In the genomic region with DNA sequence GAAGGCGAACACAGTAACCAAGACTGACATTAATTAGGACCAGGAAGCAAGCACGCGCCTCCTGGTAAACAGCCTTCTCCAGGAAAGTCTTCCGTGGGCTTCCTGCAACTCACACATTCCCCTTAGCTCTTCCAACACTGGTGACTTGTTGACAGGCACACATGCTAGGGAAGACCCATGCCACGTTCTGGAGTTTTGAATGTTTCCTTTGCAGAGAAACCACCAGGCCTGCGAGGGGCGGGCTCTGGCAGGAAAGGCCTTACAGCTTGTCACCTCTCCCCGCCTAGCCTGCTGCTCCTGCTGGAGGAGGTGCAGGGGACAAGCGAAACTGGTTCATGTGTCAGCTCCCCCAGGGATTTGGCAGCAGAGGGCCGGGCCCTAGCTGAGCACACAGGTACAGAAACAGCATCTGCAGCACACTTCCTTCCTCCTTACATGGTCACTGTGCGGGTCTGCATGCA, we compare ENCODE assay signal across 7 mouse cellular contexts. TPM values are rescaled to one million over a fixed set of nuclear protein-coding genes. Genes with fewer than 3 reads are reported as not detected.
DNase-seq lines count a peak whose midpoint lies in the region; ATAC-seq and TF ChIP-seq lines count a peak whose summit lies in the region.

No protein-coding gene starts in this region.

- H3K36me3 ChIP-seq in hindbrain, postnatal 0 days (ENCODE audit: insufficient read depth, low read length): no peaks in the 10 kb centered on the region
- no peaks in the 10 kb centered on the region for H3K36me3 ChIP-seq in liver, embryonic 12.5 days
- no peaks in the 10 kb centered on the region for H3K36me3 ChIP-seq in neural tube, embryonic 12.5 days

- H3K9me3 ChIP-seq in hindbrain, postnatal 0 days (ENCODE audit: low read length): no peaks in the 10 kb centered on the region
- H3K9me3 ChIP-seq in liver, embryonic 12.5 days (replicated peaks): no peaks in the 10 kb centered on the region
- H3K9me3 ChIP-seq in neural tube, embryonic 12.5 days: no peaks in the 10 kb centered on the region

- WGBS in hindbrain, postnatal 0 days: 25% methylated on average over 11 of the region's 11 CpGs
- 23% methylated on average over 11 of the region's 11 CpGs for WGBS in liver, embryonic 12.5 days (ENCODE audit: insufficient replicate concordance)
- WGBS in neural tube, embryonic 12.5 days: 19% methylated on average over 11 of the region's 11 CpGs

- TF ChIP-seq CTCF in hindbrain, postnatal 0 days (IDR thresholded peaks at IDR 0.05; ENCODE audit: low read depth): peak; percentile 16

- no peak overlapping the region for H3K4me3 ChIP-seq in hindbrain, postnatal 0 days (ENCODE audit: low read length)
- no peak overlapping the region for H3K4me3 ChIP-seq in liver, embryonic 12.5 days
- no peak overlapping the region for H3K4me3 ChIP-seq in neural tube, embryonic 12.5 days

- H3K9ac ChIP-seq in hindbrain, postnatal 0 days (replicated peaks; ENCODE audit: low read length): no peak overlapping the region
- H3K9ac ChIP-seq in liver, embryonic 12.5 days: peak overlapping the region; percentile 32; the same call in 1 of the 2 replicates
- no peak overlapping the region; the same call in 1 of the 2 replicates for H3K9ac ChIP-seq in neural tube, embryonic 12.5 days

- peak; percentile 47; the same call in 1 of the 2 replicates for ATAC-seq in hindbrain, postnatal 0 days
- no peak for ATAC-seq in liver, embryonic 12.5 days
- 0 out of 2 replicates have a peak, but pooled peaks have one; percentile 25 for ATAC-seq in neural tube, embryonic 12.5 days (ENCODE audit: low FRiP score, low read depth)

- H3K27me3 ChIP-seq in hindbrain, postnatal 0 days (ENCODE audit: insufficient read depth, low read length): no peaks in the 10 kb centered on the region
- peaks cover 8% of the 10 kb centered on the region; the same call in 1 of the 2 replicates for H3K27me3 ChIP-seq in liver, embryonic 12.5 days (replicated peaks)
- H3K27me3 ChIP-seq in neural tube, embryonic 12.5 days (replicated peaks): no peaks in the 10 kb centered on the region

- H3K4me2 ChIP-seq in hindbrain, postnatal 0 days (ENCODE audit: low read depth, low read length): peak overlapping the region; percentile 30
- H3K4me2 ChIP-seq in liver, embryonic 12.5 days: peak overlapping the region; percentile 41
- peak overlapping the region; percentile 41 for H3K4me2 ChIP-seq in neural tube, embryonic 12.5 days (replicated peaks)

- peak; percentile 82 for DNase-seq in adrenal gland, postnatal 14 days
- DNase-seq in cerebellum, postnatal 36 days: peak; percentile 75
- peak; percentile 39 to 41 for DNase-seq in gastrocnemius, postnatal 4 days (ENCODE audit: low spot score in 2 of 2)
- peak; percentile 35 for DNase-seq in hindbrain, postnatal 0 days (ENCODE audit: low spot score)
- DNase-seq in urinary bladder, adult 2 months (ENCODE audit: low spot score): peak; percentile 63

- peak overlapping the region; percentile 45; the same call in 1 of the 2 replicates for H3K27ac ChIP-seq in hindbrain, postnatal 0 days
- no peak overlapping the region for H3K27ac ChIP-seq in liver, embryonic 12.5 days
- no peak overlapping the region for H3K27ac ChIP-seq in neural tube, embryonic 12.5 days

- H3K4me1 ChIP-seq in hindbrain, postnatal 0 days (ENCODE audit: insufficient read depth, low read length): no peaks in the 10 kb centered on the region
- peaks cover 4% of the 10 kb centered on the region; the same call in 1 of the 2 replicates for H3K4me1 ChIP-seq in liver, embryonic 12.5 days
- H3K4me1 ChIP-seq in neural tube, embryonic 12.5 days: peaks cover 19% of the 10 kb centered on the region

RNA-seq across cellular contexts. Expression of gene Arid1b, which starts 48.2 kb away (rescaled TPM):
- total RNA-seq in adrenal gland, postnatal 14 days (2021): 70.0 and 75.6 TPM in 2 replicates
- total RNA-seq in gastrocnemius, postnatal 4 days (2021): 10 to 100 TPM; 52.9 to 53.0 TPM
- total RNA-seq in hindbrain, postnatal 0 days (2014; rRNA removed): 62.5 and 64.6 TPM in 2 replicates
- polyA plus RNA-seq in hindbrain, postnatal 0 days (2015; fragmentation: Nextera tagmentation; extraction: Ambion mirVana): 10.5 and 10.9 TPM in 2 replicates
- polyA plus RNA-seq in liver, embryonic 12.5 days (2016; fragmentation: Nextera tagmentation; extraction: Ambion mirVana): 5.5 and 5.9 TPM in 2 replicates
- polyA plus RNA-seq in neural tube, embryonic 12.5 days (2016; fragmentation: Nextera tagmentation; extraction: Ambion mirVana): 18.6 and 18.7 TPM in 2 replicates
- 10.8 and 19.0 TPM in 2 replicates for polyA plus RNA-seq in urinary bladder, adult 2 months (2012; rRNA removed)
